Mouse (Mus musculus): ENCODE measurements at regions not wholly inside any gene's neighbourhood (a gene's known extent, or its start where the extent isn't known, plus 50 kb on each side); places are given as distances from the start of the nearest gene placed in this dataset.

- DNase-seq = no peak
Observed at GRCm38 (mm10) chrX:52668679-52669078, 54.9 kb upstream of the Gpc3 start.

GRCm38 (mm10) chrX:52679045-52679444 lies 65.3 kb upstream of the Gpc3 start:
- peak; percentile 6 for DNase-seq

GRCm38 (mm10) chrX:52694392-52694791 lies 80.6 kb upstream of the Gpc3 start:
- DNase-seq = no peak

- no peak for DNase-seq
Observed at GRCm38 (mm10) chrX:52699615-52700014, 85.9 kb upstream of the Gpc3 start.

- no peak for DNase-seq
Observed at GRCm38 (mm10) chrX:52717495-52717894, 73.5 kb upstream of the Ccdc160 start.

- peak; percentile 55 for DNase-seq
Observed at GRCm38 (mm10) chrX:52738116-52738515, 52.9 kb upstream of the Ccdc160 start.

Measured in kidney, adult 11 months (tissue).